Mouse (Mus musculus) left cerebral cortex, adult 18-20 months (tissue): ENCODE data around the gene BC052040. TPM values are rescaled to one million over a fixed set of nuclear protein-coding genes. Genes with fewer than 3 reads are reported as not detected.

Source experiments
- DNase-seq, 2 experiments: peaks; one replicate each; pipeline ENCODE4 v3.0.0; 2021 to 2022; ENCODE audit warnings: low spot score in 2 of 2, mixed read lengths in 1 of 2
- total RNA-seq, 2 experiments: library from RNA; stranded (reverse); gene quantifications; 2 replicates each; pipeline ENCODE4 v1.2.3; 2021

BC052040 gene
- total RNA-seq, 2 experiments from 2014 or later = 7.8 to 8.3 TPM

DNA sequence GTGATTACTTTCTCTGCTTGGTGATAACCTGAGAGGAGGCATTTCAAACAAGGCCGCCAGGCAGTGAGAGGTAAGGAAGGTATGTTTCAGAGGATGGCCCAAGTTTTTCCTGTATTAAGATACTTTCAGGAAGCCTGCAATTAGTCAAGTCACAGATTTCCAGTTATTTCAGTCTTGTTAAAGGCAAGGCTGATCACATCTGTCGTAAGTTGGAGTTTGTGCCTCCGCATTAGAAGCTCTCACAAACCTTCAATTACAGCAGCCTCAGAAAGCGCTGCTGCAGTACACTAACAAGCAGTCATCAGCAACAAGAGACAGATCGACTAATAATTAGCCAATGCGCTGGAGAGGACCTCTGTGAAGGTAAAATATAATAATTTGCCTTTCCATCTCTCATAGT, 112.9 kb downstream of the BC052040 start:
- no peak for DNase-seq

DNA sequence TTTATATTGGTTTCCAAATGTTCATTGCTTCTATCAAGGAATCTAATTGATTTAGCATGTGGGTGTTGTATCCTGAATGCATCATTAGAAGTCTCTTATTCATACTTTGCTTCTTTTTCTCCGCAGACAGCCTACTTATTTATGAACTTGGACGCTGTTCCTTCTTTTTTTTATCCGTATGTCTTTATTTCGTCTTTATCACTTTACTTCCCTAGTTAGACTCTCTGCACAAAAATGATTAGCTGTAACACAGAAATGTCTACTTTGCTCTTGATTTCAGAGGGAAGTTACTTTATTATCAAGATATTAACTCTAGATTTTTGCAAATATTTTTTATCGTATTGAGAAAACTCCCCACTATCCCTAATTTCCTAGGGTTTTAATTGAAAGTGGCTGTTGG, 117.5 kb downstream of the BC052040 start:
- DNase-seq = no peak

DNA sequence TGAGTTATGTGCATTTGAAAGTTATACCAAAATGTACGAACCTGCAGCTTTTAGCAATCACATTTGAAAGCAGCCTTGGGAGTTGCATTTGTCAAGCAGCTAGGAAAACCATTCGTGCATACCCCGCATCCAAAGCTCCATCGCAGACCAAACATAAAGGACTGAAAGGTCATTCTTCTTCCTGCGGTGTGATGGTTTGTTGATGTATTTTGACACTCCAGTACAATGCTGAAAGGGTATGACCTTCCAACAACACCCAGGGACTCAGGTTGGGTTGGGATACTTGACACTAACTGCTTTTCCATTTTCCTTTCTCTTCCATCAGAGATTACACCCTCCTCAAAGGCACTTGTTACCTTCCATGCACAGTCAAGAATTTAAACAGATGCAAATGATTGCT, 121.1 kb downstream of the BC052040 start:
- no peak for DNase-seq

DNA sequence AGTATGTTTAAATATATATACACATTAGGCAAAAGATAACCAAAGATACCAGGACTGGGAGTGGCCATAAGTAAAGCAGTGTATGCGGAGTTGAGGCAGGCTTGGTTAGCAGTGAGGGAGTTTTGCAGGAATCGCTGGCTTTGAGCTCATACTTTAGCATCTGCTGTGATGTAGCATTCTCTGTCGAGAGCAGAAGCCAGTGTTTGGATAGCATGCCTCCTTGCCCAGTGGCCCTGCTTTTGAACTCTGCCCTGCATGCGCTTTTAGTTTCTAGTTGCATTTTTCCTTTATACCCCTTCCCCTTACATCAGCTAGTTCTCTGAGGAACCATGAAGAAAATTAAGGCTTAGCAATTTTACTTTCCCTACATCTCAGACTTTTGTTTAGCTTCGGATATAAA, 136.0 kb downstream of the BC052040 start:
- no peak for DNase-seq

DNA sequence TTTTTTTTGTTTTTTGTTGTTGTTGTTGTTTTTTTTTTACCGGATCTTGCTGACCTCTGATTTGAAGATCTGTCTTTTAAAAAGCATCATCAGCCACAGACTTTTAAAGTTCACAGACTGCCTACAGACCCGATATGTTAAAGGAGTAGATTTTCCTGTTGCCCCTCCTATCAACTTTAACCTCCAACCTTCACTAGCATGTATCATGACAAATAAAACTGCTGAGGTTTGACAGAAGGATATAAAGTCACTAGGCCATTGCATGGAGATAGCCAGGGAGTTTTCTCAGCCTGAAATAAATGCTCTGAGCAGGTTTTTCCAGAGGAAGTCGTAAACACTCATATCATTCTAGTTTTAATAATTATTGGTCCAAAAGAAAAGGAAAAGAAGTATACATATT, 136.5 kb downstream of the BC052040 start:
- no peak for DNase-seq

GRCm38 (mm10) chr2:115723452-115723851, 141.9 kb downstream of the BC052040 start:
- no peak for DNase-seq

DNA sequence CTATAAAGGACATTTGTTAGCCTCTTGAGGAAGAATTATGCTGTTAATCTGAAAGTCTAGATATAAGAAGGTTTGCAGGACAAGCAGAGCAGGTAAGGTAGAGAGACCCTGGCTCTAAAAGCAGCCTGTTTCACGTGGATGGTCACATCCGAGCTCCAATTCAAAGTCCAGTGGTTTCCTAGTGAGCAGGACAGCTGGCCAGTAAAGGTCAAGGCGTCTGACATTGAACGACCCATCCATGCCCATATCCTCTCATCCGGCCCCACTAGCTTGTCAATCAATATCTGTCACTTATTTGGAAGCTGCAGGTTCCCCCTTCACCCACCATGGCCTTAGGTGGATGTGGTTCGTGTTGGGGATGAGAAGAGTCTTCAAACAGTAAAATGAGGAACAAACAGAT, 142.7 kb downstream of the BC052040 start:
- DNase-seq = no peak

DNA sequence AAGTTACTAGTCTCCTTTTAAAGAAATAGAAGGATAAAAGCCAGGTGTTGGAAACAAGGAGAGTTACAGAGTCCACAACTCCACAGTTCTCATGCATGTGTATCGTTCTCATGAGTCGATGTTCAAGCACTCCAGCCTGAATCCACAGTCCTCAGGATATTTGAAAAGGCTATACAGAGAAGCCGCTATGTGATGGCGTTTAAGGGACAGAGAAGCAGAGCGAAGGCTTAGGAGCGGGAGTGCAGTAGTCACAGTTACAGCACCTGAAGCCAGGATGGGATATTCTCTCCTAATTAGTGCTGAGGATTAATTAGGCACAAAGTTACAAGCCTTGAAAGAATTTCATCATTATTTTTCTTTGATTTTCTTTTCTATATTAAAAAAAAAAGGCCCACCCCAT, 143.2 kb downstream of the BC052040 start:
- DNase-seq = no peak

GRCm38 (mm10) chr2:115725503-115725902, 144.0 kb downstream of the BC052040 start:
- DNase-seq = no peak

DNA sequence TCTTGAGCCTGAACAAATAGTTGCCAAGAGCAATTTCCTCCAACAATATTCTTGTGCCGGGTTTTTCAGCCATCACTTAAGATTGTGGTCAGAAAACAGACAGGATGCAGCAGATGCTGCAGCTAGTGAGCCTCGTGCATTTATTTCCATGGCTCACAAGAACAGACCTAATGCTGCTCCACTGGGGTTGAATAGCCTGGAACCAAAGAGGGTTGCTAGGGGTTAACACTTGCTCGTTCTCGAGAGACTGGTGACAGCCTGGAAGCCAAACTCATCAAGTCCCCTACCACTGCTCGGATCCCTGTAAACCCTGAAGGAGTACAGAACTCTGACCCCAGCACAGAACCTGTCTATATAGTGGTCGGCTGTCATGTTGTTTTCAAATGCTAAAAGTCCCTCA, 144.4 kb downstream of the BC052040 start:
- no peak for DNase-seq

DNA sequence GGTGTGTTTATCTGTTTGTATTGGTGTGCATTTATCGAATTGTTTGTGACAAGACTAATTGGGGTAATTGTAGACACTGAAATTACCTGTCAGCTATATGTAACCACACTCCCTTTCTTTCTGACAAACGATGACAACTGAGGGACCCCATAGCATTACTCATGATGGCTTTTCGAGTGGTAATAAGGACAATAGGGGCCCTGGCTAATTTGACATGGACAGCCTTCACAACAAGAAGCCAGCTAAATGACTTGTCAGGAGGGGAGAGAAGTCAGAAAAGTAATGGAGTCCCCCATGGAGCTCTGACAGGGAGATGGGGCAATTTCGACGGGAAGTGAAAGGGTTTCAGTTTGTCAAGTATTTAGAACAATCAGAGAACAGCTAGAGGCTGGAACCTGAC, 145.3 kb downstream of the BC052040 start:
- no peak for DNase-seq

DNA sequence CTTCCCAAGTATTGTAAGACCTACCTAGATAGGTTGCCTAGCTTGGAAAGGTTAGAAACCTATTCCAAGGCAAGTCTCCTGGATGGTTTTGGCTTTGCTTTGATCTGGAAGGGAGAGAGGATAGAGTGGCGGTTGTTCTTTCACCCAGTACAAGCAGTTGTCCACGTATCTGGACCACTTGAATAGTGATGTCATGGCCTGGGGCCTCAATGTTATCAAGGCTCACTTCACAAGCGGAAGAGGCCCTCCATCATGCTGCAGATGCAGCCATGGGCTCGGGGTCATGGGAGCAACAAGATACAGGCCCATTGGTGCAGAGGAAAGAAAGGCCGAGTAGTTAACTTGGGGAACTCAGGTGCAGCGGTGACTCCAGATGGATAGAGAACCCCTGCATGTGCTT, 147.1 kb downstream of the BC052040 start:
- no peak for DNase-seq

- DNase-seq = no peak
These were observed 149.0 kb downstream of the BC052040 start for GRCm38 (mm10) chr2:115730502-115730901.

DNA sequence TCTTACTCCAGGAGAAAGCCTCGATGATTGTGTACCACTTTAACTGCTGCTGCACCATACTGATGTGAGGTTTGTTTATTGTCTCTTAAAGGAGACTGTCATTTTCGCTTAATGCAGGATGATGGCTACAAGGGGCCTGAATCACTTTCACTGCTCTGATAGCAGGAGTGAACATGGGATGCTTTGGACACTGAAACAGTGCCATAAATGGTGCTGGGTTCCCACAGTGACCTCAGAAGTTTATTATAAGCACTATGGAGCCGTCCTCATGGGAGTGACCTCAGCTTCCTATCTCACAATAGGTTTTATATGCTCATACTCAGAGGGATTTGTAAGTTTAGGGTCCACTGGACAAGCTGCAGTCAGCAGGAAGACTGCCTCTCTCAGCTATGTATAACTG, 149.7 kb downstream of the BC052040 start:
- no peak for DNase-seq

- DNase-seq = no peak
These were observed 151.1 kb downstream of the BC052040 start for GRCm38 (mm10) chr2:115732572-115732971.

DNA sequence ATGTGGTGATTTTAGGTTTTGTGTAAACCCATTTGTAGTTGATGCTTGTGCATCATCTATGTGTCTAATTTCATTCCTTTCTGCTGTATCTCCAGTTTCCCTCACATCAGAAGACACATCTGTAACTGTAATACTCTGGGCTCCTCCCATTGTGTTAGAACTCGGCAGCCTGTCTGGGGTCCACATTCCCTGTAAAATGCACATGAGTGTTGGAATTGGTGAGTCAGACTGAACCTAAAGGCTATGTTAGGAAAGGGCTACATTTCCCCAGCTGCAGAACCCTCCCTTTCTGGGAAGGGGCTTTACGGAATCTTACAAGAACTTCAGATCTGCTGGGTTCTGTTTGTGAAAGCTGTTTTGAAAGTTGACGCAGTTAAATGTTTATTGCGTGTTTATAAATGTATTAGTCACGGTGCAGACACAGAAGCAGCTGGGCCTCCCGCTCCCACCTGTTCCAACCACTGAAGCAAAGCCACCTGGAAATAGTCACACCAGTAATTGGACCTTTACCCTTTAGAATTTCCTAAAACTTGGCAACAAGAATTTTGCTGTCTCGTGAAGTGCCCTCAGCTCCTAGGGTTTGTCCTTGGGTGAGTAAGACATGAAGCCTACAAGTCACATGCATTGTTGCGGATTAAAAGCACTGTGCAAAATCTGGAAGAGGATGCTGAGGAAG, 151.6 kb downstream of the BC052040 start:
- DNase-seq = no peak

- DNase-seq = no peak
These were observed 153.3 kb downstream of the BC052040 start for GRCm38 (mm10) chr2:115734850-115735249.

DNA sequence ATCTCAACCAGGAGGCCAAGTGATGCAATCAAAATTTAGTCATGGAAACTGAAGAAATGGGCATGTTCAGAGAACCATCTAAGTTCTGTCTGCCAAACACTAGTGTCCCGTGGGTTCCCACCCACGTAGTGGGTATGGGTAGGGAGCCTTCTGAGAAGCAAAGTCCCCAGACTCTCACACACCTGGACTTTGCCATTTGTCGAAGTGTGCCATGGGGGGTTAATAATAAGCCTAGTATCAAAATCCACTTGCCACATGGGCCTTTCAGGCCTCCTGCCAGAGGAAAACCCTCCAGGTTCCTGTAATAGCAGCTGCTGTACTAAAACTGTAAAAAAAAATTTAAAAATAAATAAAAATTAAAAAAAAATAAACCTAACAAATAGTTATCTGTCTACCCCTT, 154.9 kb downstream of the BC052040 start:
- DNase-seq = no peak

DNA sequence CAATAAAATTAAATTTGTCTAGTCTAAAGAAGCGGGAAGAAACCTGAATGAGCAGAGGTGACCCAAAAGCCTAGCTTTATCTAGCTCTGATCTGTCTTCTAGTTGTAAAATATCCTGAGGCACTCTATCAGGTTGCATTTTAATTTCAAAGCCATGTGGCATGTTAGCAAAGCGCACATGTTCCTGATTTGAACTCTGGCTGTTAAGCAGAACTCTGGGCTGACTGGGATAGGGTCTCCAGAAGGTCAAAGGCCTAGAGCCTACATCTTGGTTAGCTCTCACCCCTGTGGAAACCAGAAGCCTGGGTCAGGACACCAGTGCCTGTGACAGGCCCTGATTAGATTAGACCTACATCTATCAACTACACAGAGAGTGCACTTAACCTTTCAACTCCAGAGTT, 156.4 kb downstream of the BC052040 start:
- no peak for DNase-seq

DNA sequence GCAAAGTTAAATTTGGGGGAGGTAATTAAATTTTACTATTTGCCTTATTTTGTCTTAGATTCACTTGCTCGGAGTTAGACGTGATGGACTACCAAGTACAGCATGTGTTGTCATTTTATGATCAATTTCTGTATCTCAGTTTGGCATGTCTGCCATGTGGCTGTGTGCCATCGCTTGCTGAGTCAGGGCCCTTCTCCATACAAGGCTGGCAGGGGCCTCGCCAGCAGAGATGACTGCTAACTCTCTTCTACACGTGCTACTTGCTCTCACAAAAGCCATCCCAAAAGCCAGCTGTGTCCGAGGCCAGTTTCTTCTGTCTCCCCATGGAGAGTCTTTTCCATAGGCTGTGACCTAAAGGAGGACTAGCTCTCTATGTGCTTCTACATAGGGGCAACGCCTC, 160.5 kb downstream of the BC052040 start:
- DNase-seq = no peak

- DNase-seq = no peak
These were observed 166.1 kb downstream of the BC052040 start for GRCm38 (mm10) chr2:115747639-115748038.

DNA sequence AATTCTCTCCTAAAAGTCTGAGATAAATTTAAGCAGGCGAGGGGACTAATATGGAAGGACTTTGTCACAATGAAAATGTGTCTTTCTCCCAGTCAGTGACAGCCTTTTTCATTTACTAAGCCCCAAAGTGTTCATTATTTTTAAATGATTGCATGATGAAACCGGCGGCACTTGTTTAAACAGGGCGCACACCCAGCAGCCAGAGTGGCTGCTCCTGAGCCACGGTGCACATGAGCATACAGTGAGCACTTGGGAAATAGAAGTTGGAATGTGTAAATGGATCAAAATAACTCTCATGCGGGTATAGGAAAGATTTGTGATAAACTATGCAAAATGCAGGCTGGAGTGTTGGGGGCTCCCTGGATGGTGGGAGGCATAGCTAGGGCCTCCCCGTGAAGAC, 169.7 kb downstream of the BC052040 start:
- DNase-seq = no peak

- no peak for DNase-seq
These were observed 176.2 kb downstream of the BC052040 start for GRCm38 (mm10) chr2:115757685-115758084.

GRCm38 (mm10) chr2:115758542-115758941, 177.0 kb downstream of the BC052040 start:
- DNase-seq = no peak
